Mouse (Mus musculus) MEL (cell line): Measurements from ENCODE around the gene Adam17. TPM values are rescaled to one million over a fixed set of nuclear protein-coding genes. Genes with fewer than 3 reads are reported as not detected.

Experiments used
- DNase-seq: peaks from one replicate; pipeline ENCODE4 v3.0.0; 2011; ENCODE audit warnings: low read depth, low spot score
- H3K27ac ChIP-seq: 2 replicates; pipeline ENCODE4 v1.5.1; 2012; ENCODE audit warnings: low read depth, mild to moderate bottlenecking, control low read depth, low read length, moderate library complexity; ENCODE audit not compliant: control insufficient read depth
- H3K27me3 ChIP-seq, 2 experiments: fragments of 150-350 bp in 1 of 2; sonication (generic) in 1 of 2; 2 replicates each; pipeline ENCODE4 v1.6.1; 2012; ENCODE audit warnings: low read length in 2 of 2, mild to moderate bottlenecking in 2 of 2, improper control_type of control experiment in 1 of 2, moderate library complexity in 1 of 2; ENCODE audit not compliant: insufficient read depth in 2 of 2, control insufficient read depth in 1 of 2
- H3K36me3 ChIP-seq, 2 experiments: 2 replicates each; pipeline ENCODE4 v1.6.1; 2012 to 2014; ENCODE audit warnings: low read length in 2 of 2, improper control_type of control experiment in 1 of 2, inconsistent platforms in 1 of 2, mild to moderate bottlenecking in 1 of 2; ENCODE audit not compliant: insufficient read depth in 2 of 2, control insufficient read depth in 1 of 2
- H3K4me1 ChIP-seq, 2 experiments: fragments of 150-350 bp in 1 of 2; sonication (generic) in 1 of 2; 2 replicates each; pipeline ENCODE4 v1.6.1; 2012; ENCODE audit warnings: low read length in 2 of 2, improper control_type of control experiment in 1 of 2, mild to moderate bottlenecking in 1 of 2; ENCODE audit not compliant: insufficient read depth in 2 of 2, control insufficient read depth in 1 of 2
- H3K4me3 ChIP-seq, 2 experiments: fragments of 150-350 bp in 1 of 2; sonication (generic) in 1 of 2; 2 replicates each; pipeline ENCODE4 v1.5.1; 2012; ENCODE audit warnings: low read depth in 2 of 2, low read length in 2 of 2, mild to moderate bottlenecking in 2 of 2, moderate library complexity in 2 of 2, control low read depth in 1 of 2, improper control_type of control experiment in 1 of 2; ENCODE audit not compliant: control insufficient read depth in 1 of 2, insufficient read depth in 1 of 2
- H3K79me2 ChIP-seq: 2 replicates; pipeline ENCODE4 v1.6.1; 2012; ENCODE audit warnings: mild to moderate bottlenecking, low read length, moderate library complexity; ENCODE audit not compliant: control insufficient read depth, poor library complexity, insufficient read depth
- H3K9ac ChIP-seq: 2 replicates; pipeline ENCODE4 v1.6.1; 2012; ENCODE audit warnings: low read depth, mild to moderate bottlenecking, control low read depth, low read length, moderate library complexity; ENCODE audit not compliant: control insufficient read depth, poor library complexity, severe bottlenecking
- H3K9me3 ChIP-seq: fragments of 150-350 bp; sonication (generic); replicated peaks from 2 replicates; pipeline ENCODE4 v1.6.1; 2012; ENCODE audit warnings: mild to moderate bottlenecking, low read length, improper control_type of control experiment, moderate library complexity; ENCODE audit not compliant: insufficient read depth
- CHD1 ChIP-seq: IDR thresholded peaks from 2 replicates; pipeline ENCODE4 v1.6.1; 2012; ENCODE audit warnings: low read depth, mild to moderate bottlenecking, inconsistent platforms, low read length, improper control_type of control experiment
- CHD2 ChIP-seq: IDR thresholded peaks from 2 replicates; pipeline ENCODE4 v1.6.1; 2011; ENCODE audit warnings: low read length, improper control_type of control experiment
- ELF1 ChIP-seq: IDR thresholded peaks from 2 replicates; pipeline ENCODE4 v1.6.1; 2014; ENCODE audit warnings: low read depth, mild to moderate bottlenecking, inconsistent platforms, low read length, improper control_type of control experiment, moderate library complexity
- EP300 ChIP-seq, 2 experiments: IDR thresholded peaks; 2 replicates each; pipeline ENCODE4 v1.6.1; 2011; ENCODE audit warnings: improper control_type of control experiment in 2 of 2, low read length in 2 of 2, low read depth in 1 of 2, mild to moderate bottlenecking in 1 of 2
- ETS1 ChIP-seq: IDR thresholded peaks from 2 replicates; pipeline ENCODE4 v1.6.1; 2012; ENCODE audit warnings: low read depth, mild to moderate bottlenecking, inconsistent platforms, low read length, improper control_type of control experiment, moderate library complexity
- HCFC1 ChIP-seq: IDR thresholded peaks from 2 replicates; pipeline ENCODE4 v1.6.1; 2012; ENCODE audit warnings: low read depth, mild to moderate bottlenecking, inconsistent platforms, low read length, improper control_type of control experiment, moderate library complexity
- JUND ChIP-seq: IDR thresholded peaks from 2 replicates; pipeline ENCODE4 v1.6.1; 2011; ENCODE audit warnings: low read depth, mild to moderate bottlenecking, improper control_type of control experiment, low read length
- MAFK ChIP-seq: IDR thresholded peaks from 2 replicates; pipeline ENCODE4 v1.6.1; 2011; ENCODE audit warnings: low read depth, mild to moderate bottlenecking, low read length, improper control_type of control experiment, borderline replicate concordance
- MEF2A ChIP-seq: IDR thresholded peaks from 2 replicates; pipeline ENCODE4 v1.6.1; 2014; ENCODE audit warnings: low read depth, mild to moderate bottlenecking, inconsistent platforms, low read length, improper control_type of control experiment; ENCODE audit not compliant: poor library complexity, insufficient replicate concordance, severe bottlenecking; ENCODE audit errors: extremely low read depth
- MYB ChIP-seq: IDR thresholded peaks from 2 replicates; pipeline ENCODE4 v1.6.1; 2011; ENCODE audit warnings: mild to moderate bottlenecking, low read depth, low read length, improper control_type of control experiment
- MYC ChIP-seq: IDR thresholded peaks from 2 replicates; pipeline ENCODE4 v1.6.1; 2011; ENCODE audit warnings: low read depth, mild to moderate bottlenecking, low read length, improper control_type of control experiment, moderate library complexity
- NRF1 ChIP-seq: IDR thresholded peaks from 2 replicates; pipeline ENCODE4 v1.6.1; 2014; ENCODE audit warnings: low read depth, mild to moderate bottlenecking, inconsistent platforms, low read length, improper control_type of control experiment, moderate library complexity; ENCODE audit not compliant: poor library complexity, insufficient read depth, severe bottlenecking
- POLR2A ChIP-seq, 2 experiments: IDR thresholded peaks; 2 replicates each; pipeline ENCODE4 v1.6.1; 2011 to 2012; ENCODE audit warnings: low read length in 2 of 2, mild to moderate bottlenecking in 2 of 2, control low read depth in 1 of 2, improper control_type of control experiment in 1 of 2, low read depth in 1 of 2, moderate library complexity in 1 of 2; ENCODE audit not compliant: control insufficient read depth in 1 of 2, insufficient read depth in 1 of 2, poor library complexity in 1 of 2
- POLR2AphosphoS5 ChIP-seq: IDR thresholded peaks from 2 replicates; pipeline ENCODE4 v1.6.1; 2012; ENCODE audit warnings: low read depth, borderline replicate concordance, mild to moderate bottlenecking, inconsistent platforms, low read length, moderate library complexity, mixed read lengths
- RAD21 ChIP-seq: IDR thresholded peaks from 2 replicates; pipeline ENCODE4 v1.6.1; 2011; ENCODE audit warnings: mild to moderate bottlenecking, low read depth, low read length, improper control_type of control experiment
- TAL1 ChIP-seq: IDR thresholded peaks from 2 replicates; pipeline ENCODE4 v1.6.1; 2012; ENCODE audit warnings: mild to moderate bottlenecking, inconsistent platforms, low read length, moderate library complexity, mixed read lengths
- TCF12 ChIP-seq: IDR thresholded peaks from 2 replicates; pipeline ENCODE4 v1.6.1; 2014; ENCODE audit warnings: low read depth, mild to moderate bottlenecking, inconsistent platforms, low read length, improper control_type of control experiment, moderate library complexity
- UBTF ChIP-seq: IDR thresholded peaks from 2 replicates; pipeline ENCODE4 v1.6.1; 2012; ENCODE audit warnings: low read depth, mild to moderate bottlenecking, inconsistent platforms, low read length, improper control_type of control experiment, moderate library complexity, borderline replicate concordance; ENCODE audit not compliant: insufficient read depth
- ZC3H11A ChIP-seq: IDR thresholded peaks from 2 replicates; pipeline ENCODE4 v1.6.1; 2012; ENCODE audit warnings: low read depth, mild to moderate bottlenecking, inconsistent platforms, low read length, improper control_type of control experiment
- ZKSCAN1 ChIP-seq: IDR thresholded peaks from 2 replicates; pipeline ENCODE4 v1.6.1; 2012; ENCODE audit warnings: low read depth, mild to moderate bottlenecking, inconsistent platforms, low read length, improper control_type of control experiment, moderate library complexity
- ZMIZ1 ChIP-seq: IDR thresholded peaks from 2 replicates; pipeline ENCODE4 v1.6.1; 2012; ENCODE audit warnings: low read depth, mild to moderate bottlenecking, inconsistent platforms, low read length, improper control_type of control experiment, moderate library complexity
- ZNF384 ChIP-seq: IDR thresholded peaks from 2 replicates; pipeline ENCODE4 v1.6.1; 2012; ENCODE audit warnings: low read depth, mild to moderate bottlenecking, inconsistent platforms, low read length, improper control_type of control experiment
- polyA plus RNA-seq, 2 experiments: library from polyadenylated mRNA; stranded (reverse) in 1 of 2; unstranded in 1 of 2; fragments of >175 nt in 1 of 2; fragments of >200 nt in 1 of 2; gene quantifications; 2 replicates each; pipeline versions ENCODE4 v1.2.1 to v1.2.4; 2012; ENCODE audit warnings: low replicate concordance in 2 of 2, low read depth in 1 of 2; ENCODE audit not compliant: insufficient read length in 2 of 2, insufficient read depth in 1 of 2, missing spikeins in 1 of 2
- total RNA-seq: library from RNA; depleted of rRNA; stranded (reverse); fragments of 300-350 nt; gene quantifications from 2 replicates; pipeline ENCODE4 v1.2.3, GENCODE M21; 2012

Adam17 gene
- total and polyA plus RNA-seq, 3 experiments, result 12.9 to 14.2 TPM; not detected in 1

DNA sequence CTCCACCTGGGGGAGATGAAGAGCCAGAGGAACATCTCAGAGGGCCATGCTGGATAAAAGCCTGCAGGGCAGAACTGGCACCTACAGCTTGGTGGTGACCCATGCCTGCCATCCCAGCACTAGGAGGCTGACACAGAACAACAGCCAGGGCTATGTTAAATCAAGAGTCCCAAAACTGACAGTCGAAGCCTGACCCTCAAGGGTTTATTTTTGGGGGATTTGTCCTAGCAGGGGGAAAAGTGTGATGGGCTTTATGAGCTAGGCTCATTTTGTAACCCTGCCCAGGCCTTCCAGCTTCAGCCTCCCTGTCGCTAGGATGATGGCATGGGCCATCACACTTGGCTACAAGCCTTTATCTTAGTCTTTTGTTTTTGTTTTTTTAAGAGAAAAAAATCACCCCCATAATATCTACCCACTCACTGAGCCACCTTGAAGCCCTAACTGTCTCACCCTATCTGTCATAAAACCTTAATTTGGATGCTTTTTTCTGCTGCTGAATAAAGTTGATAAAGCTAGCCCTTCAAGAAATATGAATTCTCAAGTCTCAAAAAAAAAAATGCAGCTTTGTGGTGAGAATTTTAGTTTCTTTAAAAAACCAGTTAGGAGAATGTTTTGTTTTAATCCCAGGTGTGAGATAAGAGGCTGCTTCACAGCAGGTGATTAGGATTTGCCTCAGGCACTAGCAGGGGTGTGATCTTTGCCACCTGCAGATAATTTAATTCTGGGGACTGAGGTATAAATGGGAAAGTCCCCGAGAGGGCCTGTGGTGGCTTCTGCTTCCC is 2.1 kb upstream of the Adam17 start:
- H3K27me3 ChIP-seq, result no peaks in the 10 kb centered on the region
- no peak overlapping the region; the same call in 1 of the 2 replicates for H3K27ac ChIP-seq
- no peak overlapping the region for H3K9ac ChIP-seq
- no peaks in the 10 kb centered on the region for H3K9me3 ChIP-seq
- peak; percentile 37 for DNase-seq
- peak; percentile 35 to 80; a peak in 2 of 4 replicates for TF ChIP-seq EP300 (IDR thresholded peaks at IDR 0.05; ENCODE audit: low read depth in 1 of 2, low read length in 2 of 2)
- peak; percentile 69 for TF ChIP-seq ZNF384
- no peak for TF ChIP-seq MAFK
- TF ChIP-seq TCF12, result peak; percentile 61
- no peak for TF ChIP-seq ELF1
- TF ChIP-seq POLR2AphosphoS5, result no peak
- TF ChIP-seq TAL1, result peak; percentile 66
- no peak for TF ChIP-seq NRF1
- TF ChIP-seq ETS1, result 0 out of 2 replicates have a peak, but pooled peaks have one; percentile 42
- peaks cover 0 to 14% of the 10 kb centered on the region in 2 experiments; a peak in 2 of 4 replicates for H3K36me3 ChIP-seq
- no peak overlapping the region for H3K4me3 ChIP-seq
- peaks cover 0 to 2% of the 10 kb centered on the region in 2 experiments; a peak in 2 of 4 replicates for H3K4me1 ChIP-seq
- H3K79me2 ChIP-seq, result peaks cover 4% of the 10 kb centered on the region

DNA sequence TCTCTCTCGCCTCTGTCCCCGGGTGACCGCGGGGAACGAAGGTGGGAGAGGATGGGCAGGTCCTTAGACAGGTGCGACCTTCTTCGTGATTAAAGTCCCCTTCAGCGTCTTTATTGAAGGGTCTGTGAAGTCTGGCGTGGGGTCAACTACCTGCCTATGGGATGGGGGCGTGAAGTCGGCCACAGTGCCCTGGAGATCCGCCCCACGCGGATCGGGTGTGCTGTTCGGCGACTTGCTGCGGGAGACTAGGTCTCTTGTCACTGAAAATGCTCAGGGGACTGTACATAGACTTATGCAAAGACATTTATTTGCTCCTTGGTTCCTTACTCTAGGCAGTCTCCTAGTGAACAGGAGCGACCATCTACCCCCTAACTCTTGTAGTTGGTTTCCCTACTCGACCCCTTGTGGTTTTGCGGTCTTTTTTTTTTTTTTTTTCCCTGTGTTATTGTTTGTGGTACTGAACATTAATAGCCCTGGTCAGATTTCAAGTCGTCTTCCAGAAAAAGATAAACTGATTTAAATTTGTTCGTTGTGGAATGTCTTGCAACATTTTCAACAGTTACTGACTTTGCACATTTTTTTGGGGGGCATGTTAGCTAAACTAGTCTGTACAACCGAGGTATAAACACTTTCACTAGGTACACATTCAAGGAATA is 516 bp upstream of the Adam17 start:
- H3K79me2 ChIP-seq, result peaks cover 4% of the 10 kb centered on the region
- peak overlapping the region; percentile 77 for H3K27ac ChIP-seq
- H3K27me3 ChIP-seq, result no peaks in the 10 kb centered on the region
- H3K9ac ChIP-seq, result peak overlapping the region; percentile 89
- no peak for DNase-seq
- no peaks in the 10 kb centered on the region for H3K9me3 ChIP-seq
- H3K36me3 ChIP-seq, result peaks cover 0 to 15% of the 10 kb centered on the region in 2 experiments; a peak in 2 of 4 replicates
- 0 out of 2 replicates have a peak, but pooled peaks have one; percentile 23 for TF ChIP-seq UBTF
- peak; percentile 67; the same call in 1 of the 2 replicates for TF ChIP-seq ZNF384
- no peak for TF ChIP-seq ETS1
- no peak for TF ChIP-seq TAL1
- no peak for TF ChIP-seq RAD21
- TF ChIP-seq MYB, result no peak
- TF ChIP-seq ZKSCAN1, result no peak
- TF ChIP-seq POLR2A (IDR thresholded peaks at IDR 0.05; ENCODE audit: control insufficient read depth in 1 of 2, insufficient read depth in 1 of 2, low read depth in 1 of 2, low read length in 2 of 2, poor library complexity in 1 of 2), result no peak
- no peak for TF ChIP-seq HCFC1
- no peak for TF ChIP-seq ZC3H11A
- no peak for TF ChIP-seq CHD1
- TF ChIP-seq EP300 (IDR thresholded peaks at IDR 0.05; ENCODE audit: low read depth in 1 of 2, low read length in 2 of 2), result 0 out of 4 replicates have a peak, but pooled peaks of 1 of the 2 experiments have one; percentile 18
- no peak for TF ChIP-seq ZMIZ1
- no peak for TF ChIP-seq MYC
- no peak for TF ChIP-seq CHD2
- no peak for TF ChIP-seq JUND
- no peak for TF ChIP-seq TCF12
- no peak for TF ChIP-seq MEF2A
- peaks cover 2% of the 10 kb centered on the region in 2 experiments; a peak in 3 of 4 replicates for H3K4me1 ChIP-seq
- H3K4me3 ChIP-seq, result peak overlapping the region; percentile 68 to 71
